Mouse (Mus musculus) stomach, postnatal 0 days (tissue): ENCODE measurements at regions not wholly inside any gene's neighbourhood (a gene's known extent, or its start where the extent isn't known, plus 50 kb on each side); places are given as distances from the start of the nearest gene placed in this dataset.

ENCODE experiments used
- CTCF ChIP-seq: IDR thresholded peaks from 2 replicates; pipeline ENCODE4 v1.5.1; 2016; ENCODE audit warnings: antibody characterized with exemption, low read depth, mild to moderate bottlenecking, moderate library complexity
- EP300 ChIP-seq: optimal IDR thresholded peaks from 2 replicates; pipeline ENCODE3; 2016; ENCODE audit warnings: antibody characterized with exemption

GRCm38 (mm10) chr10:9252941-9253217 lies 367.0 kb upstream of the Sash1 start:
- no peak for TF ChIP-seq EP300
- TF ChIP-seq CTCF = no peak
